In the genomic region with DNA sequence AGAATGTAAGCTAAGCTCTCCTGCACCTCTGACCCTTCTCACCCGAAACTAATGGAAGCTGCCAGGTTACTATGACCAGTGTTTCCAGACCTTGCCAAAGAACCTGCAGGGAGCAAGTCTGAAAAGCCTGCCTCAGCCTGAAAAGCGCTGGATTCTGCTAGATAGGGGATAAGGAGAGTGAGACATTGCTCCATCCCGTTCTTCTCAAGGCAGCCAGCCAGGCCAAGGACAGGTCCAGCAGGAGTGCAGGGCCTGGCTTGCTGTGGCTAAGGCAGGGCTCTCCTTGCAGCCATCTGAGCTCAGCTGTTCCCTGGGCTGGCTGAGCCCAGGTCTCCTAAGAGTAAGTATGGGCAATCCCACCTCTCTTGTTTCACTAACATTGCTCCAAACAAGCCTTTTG, we compare ENCODE assay signal across 15 mouse cellular contexts.
DNase-seq lines count a peak whose midpoint lies in the region; ATAC-seq lines count a peak whose summit lies in the region.
"Had no signal": no experiment of that assay in that cellular context is flagged by ENCODE, and none has a peak within 500 bp of the region (broad histone marks: within the 10 kb centered on the region; RNA-seq: fewer than 3 reads in every experiment).

No protein-coding gene starts in this region.

- H3K27ac ChIP-seq in heart, embryonic 12.5 days (ENCODE audit: poor library complexity, severe bottlenecking) = no peak overlapping the region
- H3K27ac ChIP-seq: hindbrain, embryonic 10.5 days; liver, embryonic 13.5 days; neural tube, embryonic 15.5 days had no signal

- WGBS in heart, embryonic 12.5 days = 65% methylated on average over 3 of the region's 3 CpGs

- H3K36me3 ChIP-seq in heart, embryonic 12.5 days = no peaks in the 10 kb centered on the region
- H3K36me3 ChIP-seq: hindbrain, embryonic 10.5 days; liver, embryonic 13.5 days; neural tube, embryonic 15.5 days had no signal

- no peak overlapping the region for H3K9ac ChIP-seq in heart, embryonic 12.5 days
- H3K9ac ChIP-seq: liver, embryonic 13.5 days; neural tube, embryonic 15.5 days had no signal

- H3K27me3 ChIP-seq in heart, embryonic 12.5 days (replicated peaks) = no peaks in the 10 kb centered on the region
- H3K27me3 ChIP-seq: liver, embryonic 13.5 days; neural tube, embryonic 15.5 days had no signal

- H3K4me2 ChIP-seq in heart, embryonic 12.5 days = no peak overlapping the region
- H3K4me2 ChIP-seq: liver, embryonic 13.5 days; midbrain, embryonic 11.5 days; neural tube, embryonic 15.5 days had no signal

- no peak for ATAC-seq in heart, embryonic 12.5 days (ENCODE audit: insufficient number of reproducible peaks, low FRiP score)
- ATAC-seq: activated CD4-positive, CD25-positive, alpha-beta regulatory T cell, adult 4 months; inflammation-experienced regulatory T-cells, adult 6 months had no signal

- H3K4me3 ChIP-seq in heart, embryonic 12.5 days = no peak overlapping the region
- H3K4me3 ChIP-seq: hindbrain, embryonic 10.5 days; liver, embryonic 13.5 days; neural tube, embryonic 15.5 days had no signal

- H3K9me3 ChIP-seq in heart, embryonic 12.5 days (replicated peaks) = no peaks in the 10 kb centered on the region
- H3K9me3 ChIP-seq: hindbrain, embryonic 10.5 days; liver, embryonic 13.5 days; neural tube, embryonic 15.5 days had no signal

- H3K4me1 ChIP-seq in heart, embryonic 12.5 days (replicated peaks) = no peaks in the 10 kb centered on the region
- H3K4me1 ChIP-seq: liver, embryonic 13.5 days had no signal

- intact Hi-C loops in heart, postnatal 25 days (cut with DNase I) = no loop called here

- peak; percentile 95 for DNase-seq in heart, adult 11 months
- DNase-seq in adrenal gland, postnatal 14 days = peak; percentile 30
- DNase-seq in cerebellum, postnatal 10 days = peak; percentile 34 to 62
- DNase-seq in heart, postnatal 25 days (ENCODE audit: low spot score) = peak; percentile 5
- no peak for DNase-seq in embryo, embryonic 10.5 days (ENCODE audit: low spot score)
- DNase-seq in spleen, postnatal 10 days (ENCODE audit: low spot score in 2 of 2) = no peak
- DNase-seq in left cerebral cortex, adult 8-10 months (ENCODE audit: low spot score in 2 of 2) = no peak
- DNase-seq: layer of hippocampus, postnatal 36 days; liver, embryonic 13.5 days had no signal

Comparison
In these comparisons a context has a peak if more than half of its experiments do, and no peak if none do; other contexts are left out.
1. DNase-seq: peak in heart, adult 11 months (single experiment), adrenal gland, postnatal 14 days (single experiment), cerebellum, postnatal 10 days (2 of 2) and heart, postnatal 25 days (single experiment); none in embryo, embryonic 10.5 days (single experiment), spleen, postnatal 10 days (0 of 2) and left cerebral cortex, adult 8-10 months (0 of 2).